ENCODE assay signal across 15 mouse cellular contexts in the genomic region with DNA sequence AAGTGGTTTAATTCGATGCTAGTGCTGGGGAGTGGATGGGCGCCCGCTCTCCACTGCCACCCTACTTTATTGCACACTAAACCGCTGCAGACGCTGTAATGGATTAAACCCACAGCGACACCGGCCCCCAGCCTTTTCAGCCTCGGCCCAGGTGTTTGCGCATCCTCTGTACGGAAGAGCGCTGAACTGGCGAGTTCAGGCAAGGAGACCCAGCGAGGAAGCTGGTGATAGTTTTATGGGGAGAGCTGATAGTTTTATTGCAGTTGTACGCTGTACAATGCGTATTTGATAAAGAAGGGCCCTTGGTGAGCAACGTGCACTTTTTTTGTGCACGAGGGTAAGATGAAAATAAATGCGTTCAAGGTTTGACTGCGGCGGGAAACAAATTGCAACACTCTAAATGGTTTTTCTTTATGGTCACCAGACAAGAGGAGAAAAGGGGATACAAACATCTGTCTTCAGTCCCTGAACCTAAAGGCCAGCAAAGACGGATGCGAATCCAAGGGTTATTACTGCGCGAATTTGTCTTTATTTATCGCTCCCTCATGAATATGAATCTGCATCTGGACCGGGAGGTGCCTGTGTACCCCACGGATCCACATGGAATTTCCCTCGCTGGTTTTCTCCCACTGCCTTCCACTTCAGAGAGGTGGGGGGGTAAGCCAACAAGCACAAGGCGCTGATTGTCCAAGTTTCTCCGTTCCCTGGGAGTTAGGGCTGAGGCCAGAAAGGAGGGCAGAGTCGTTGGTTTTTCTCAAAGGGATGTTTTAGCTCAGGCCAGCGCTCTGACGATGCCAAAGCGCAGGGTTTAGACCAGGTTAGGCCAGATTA. TPM values are rescaled to one million over a fixed set of nuclear protein-coding genes. Genes with fewer than 3 reads are reported as not detected.
DNase-seq lines count a peak whose midpoint lies in the region; ATAC-seq and TF ChIP-seq lines count a peak whose summit lies in the region.
"Had no signal": no experiment of that assay in that cellular context is flagged by ENCODE, and none has a peak within 500 bp of the region (broad histone marks: within the 10 kb centered on the region; RNA-seq: fewer than 3 reads in every experiment).

No protein-coding gene starts in this region.

- H3K4me1 ChIP-seq in kidney, postnatal 0 days (replicated peaks; ENCODE audit: insufficient read depth, low read length) = no peaks in the 10 kb centered on the region
- H3K4me1 ChIP-seq in kidney, embryonic 14.5 days (ENCODE audit: control insufficient read depth, insufficient read depth, low read length) = peaks cover 5% of the 10 kb centered on the region; the same call in 1 of the 2 replicates
- H3K4me1 ChIP-seq in hindbrain, embryonic 14.5 days (replicated peaks; ENCODE audit: control insufficient read depth, insufficient read depth, low read length) = no peaks in the 10 kb centered on the region

- H3K9me3 ChIP-seq in kidney, postnatal 0 days (replicated peaks; ENCODE audit: low read length) = no peaks in the 10 kb centered on the region
- H3K9me3 ChIP-seq in kidney, embryonic 14.5 days (ENCODE audit: control insufficient read depth, low read length) = no peaks in the 10 kb centered on the region
- H3K9me3 ChIP-seq in hindbrain, embryonic 14.5 days (ENCODE audit: control insufficient read depth, low read length) = no peaks in the 10 kb centered on the region
- H3K9me3 ChIP-seq: limb, embryonic 15.5 days had no signal

- H3K27me3 ChIP-seq in kidney, postnatal 0 days (ENCODE audit: insufficient read depth, low read length) = peaks cover 84% of the 10 kb centered on the region
- H3K27me3 ChIP-seq in kidney, embryonic 14.5 days (ENCODE audit: control insufficient read depth, insufficient read depth, low read length) = peaks cover 89% of the 10 kb centered on the region
- peaks cover 88% of the 10 kb centered on the region for H3K27me3 ChIP-seq in hindbrain, embryonic 14.5 days (ENCODE audit: control insufficient read depth, insufficient read depth, low read length)

- WGBS in kidney, postnatal 0 days = 2% methylated on average over 34 of the region's 34 CpGs
- 1% methylated on average over 34 of the region's 34 CpGs for WGBS in kidney, embryonic 14.5 days
- under 1% methylated on average over 34 of the region's 34 CpGs for WGBS in hindbrain, embryonic 14.5 days

- H3K27ac ChIP-seq in kidney, postnatal 0 days = no peak overlapping the region
- H3K27ac ChIP-seq in kidney, embryonic 14.5 days (ENCODE audit: low read depth, low read length) = no peak overlapping the region
- H3K27ac ChIP-seq in hindbrain, embryonic 14.5 days = peak overlapping the region; percentile 63
- H3K27ac ChIP-seq: limb, embryonic 15.5 days had no signal

- no peak overlapping the region for H3K4me2 ChIP-seq in kidney, postnatal 0 days (ENCODE audit: low read length)
- no peak overlapping the region for H3K4me2 ChIP-seq in kidney, embryonic 14.5 days (replicated peaks; ENCODE audit: low read depth, low read length)
- no peak overlapping the region for H3K4me2 ChIP-seq in hindbrain, embryonic 14.5 days (replicated peaks)
- H3K4me2 ChIP-seq: limb, embryonic 15.5 days had no signal

- no peak for ATAC-seq in kidney, postnatal 0 days (replicated peaks; ENCODE audit: low FRiP score, low read depth)
- ATAC-seq in kidney, embryonic 14.5 days (ENCODE audit: low FRiP score, low TSS enrichment) = no peak
- ATAC-seq in hindbrain, embryonic 14.5 days (ENCODE audit: low FRiP score) = no peak
- no peak for ATAC-seq in activated CD4-positive, CD25-positive, alpha-beta regulatory T cell, adult 4 months
- ATAC-seq: lung, postnatal 0 days had no signal

- H3K36me3 ChIP-seq in kidney, postnatal 0 days (ENCODE audit: insufficient read depth, low read length) = no peaks in the 10 kb centered on the region
- no peaks in the 10 kb centered on the region for H3K36me3 ChIP-seq in kidney, embryonic 14.5 days (ENCODE audit: control insufficient read depth, insufficient read depth, low read length)
- no peaks in the 10 kb centered on the region for H3K36me3 ChIP-seq in hindbrain, embryonic 14.5 days (replicated peaks; ENCODE audit: control insufficient read depth, insufficient read depth)
- H3K36me3 ChIP-seq: limb, embryonic 15.5 days had no signal

- H3K4me3 ChIP-seq in kidney, postnatal 0 days (replicated peaks; ENCODE audit: low read depth, low read length) = no peak overlapping the region
- no peak overlapping the region for H3K4me3 ChIP-seq in kidney, embryonic 14.5 days (ENCODE audit: low read length)
- H3K4me3 ChIP-seq in hindbrain, embryonic 14.5 days (replicated peaks; ENCODE audit: low read length) = 0 out of 2 replicates have a peak overlapping the region, but pooled peaks have one; percentile 1
- H3K4me3 ChIP-seq: limb, embryonic 15.5 days had no signal

- no peak overlapping the region for H3K9ac ChIP-seq in kidney, postnatal 0 days (ENCODE audit: low read depth, low read length)
- H3K9ac ChIP-seq in kidney, embryonic 14.5 days (ENCODE audit: low read depth, low read length) = no peak overlapping the region
- H3K9ac ChIP-seq in hindbrain, embryonic 14.5 days = no peak overlapping the region
- H3K9ac ChIP-seq: limb, embryonic 15.5 days had no signal

- DNase-seq in adrenal gland, adult 2 months = peak; percentile 5
- DNase-seq in adrenal gland, postnatal 4 days (ENCODE audit: low spot score in 2 of 2) = no peak
- DNase-seq in kidney, postnatal 0 days (ENCODE audit: low spot score) = peak; percentile 11
- DNase-seq in R1 (ENCODE audit: low read depth, low spot score) = peak; percentile 17
- no peak for DNase-seq in hindbrain, embryonic 14.5 days (ENCODE audit: low spot score)
- DNase-seq in layer of hippocampus, postnatal 14 days (ENCODE audit: low spot score in 2 of 2) = no peak
- DNase-seq: cerebellum, adult 9-11 months had no signal

- TF ChIP-seq CTCF in kidney, postnatal 0 days (IDR thresholded peaks at IDR 0.05; ENCODE audit: low read depth) = no peak

RNA-seq across cellular contexts. Expression of a gene that starts 1.7 kb away (rescaled TPM):
- total RNA-seq in adrenal gland, adult 2 months (2021) = 10 to 100 TPM; 13.1 to 21.4 TPM
- 18.8 and 20.3 TPM in 2 replicates for polyA plus RNA-seq in adrenal gland, adult 2 months (2012; rRNA removed)
- 10 to 100 TPM; 31.3 to 36.3 TPM for total RNA-seq in adrenal gland, postnatal 4 days (2021)
- 0.21 TPM in 1 of 2 replicates, not detected in the other for polyA plus RNA-seq in kidney, postnatal 0 days (2015; fragmentation: Nextera tagmentation; extraction: Ambion mirVana)
- polyA plus RNA-seq in kidney, embryonic 14.5 days (2014; fragmentation: Nextera tagmentation; extraction: Ambion mirVana) = not detected in 2 replicates
- 24.3 and 27.3 TPM in 2 replicates for polyA plus RNA-seq in hindbrain, embryonic 14.5 days (2014; fragmentation: Nextera tagmentation; extraction: Ambion mirVana)
- polyA plus RNA-seq in activated CD4-positive, CD25-positive, alpha-beta regulatory T cell, adult 4 months (2017; shearing (Covaris generic)) = under 1 TPM in 1 of 2 experiments, not detected in 1; 0.11 TPM
- total RNA-seq in layer of hippocampus, postnatal 14 days (2021) = not detected
- total RNA-seq: gastrocnemius, postnatal 10 days; layer of hippocampus, postnatal 25 days; monocyte, adult 5-6 weeks had no signal
- polyA plus RNA-seq: thymus, postnatal 0 days had no signal

Comparison
In these comparisons a context has a peak if more than half of its experiments do, and no peak if none do; other contexts are left out.
1. DNase-seq: peak in adrenal gland, adult 2 months (single experiment), kidney, postnatal 0 days (single experiment) and R1 (single experiment); none in adrenal gland, postnatal 4 days (0 of 2), hindbrain, embryonic 14.5 days (single experiment) and layer of hippocampus, postnatal 14 days (0 of 2).
2. RNA of a gene that starts 1.7 kb away (polyA plus RNA-seq): 24.3 to 27.3 TPM in hindbrain, embryonic 14.5 days and 18.8 to 20.3 TPM in adrenal gland, adult 2 months; 0.21 TPM in kidney, postnatal 0 days, 0.11 TPM in activated CD4-positive, CD25-positive, alpha-beta regulatory T cell, adult 4 months and not detected in kidney, embryonic 14.5 days; every median in the first group is over 10 times any median in the second.